Mouse (Mus musculus) spleen, postnatal 4 days (tissue): ENCODE results near the gene Cnbp.

Source experiments
- DNase-seq, 2 experiments: peaks; one replicate each; pipeline ENCODE4 v3.0.0; 2022; ENCODE audit warnings: low spot score in 2 of 2

The Cnbp gene

DNA sequence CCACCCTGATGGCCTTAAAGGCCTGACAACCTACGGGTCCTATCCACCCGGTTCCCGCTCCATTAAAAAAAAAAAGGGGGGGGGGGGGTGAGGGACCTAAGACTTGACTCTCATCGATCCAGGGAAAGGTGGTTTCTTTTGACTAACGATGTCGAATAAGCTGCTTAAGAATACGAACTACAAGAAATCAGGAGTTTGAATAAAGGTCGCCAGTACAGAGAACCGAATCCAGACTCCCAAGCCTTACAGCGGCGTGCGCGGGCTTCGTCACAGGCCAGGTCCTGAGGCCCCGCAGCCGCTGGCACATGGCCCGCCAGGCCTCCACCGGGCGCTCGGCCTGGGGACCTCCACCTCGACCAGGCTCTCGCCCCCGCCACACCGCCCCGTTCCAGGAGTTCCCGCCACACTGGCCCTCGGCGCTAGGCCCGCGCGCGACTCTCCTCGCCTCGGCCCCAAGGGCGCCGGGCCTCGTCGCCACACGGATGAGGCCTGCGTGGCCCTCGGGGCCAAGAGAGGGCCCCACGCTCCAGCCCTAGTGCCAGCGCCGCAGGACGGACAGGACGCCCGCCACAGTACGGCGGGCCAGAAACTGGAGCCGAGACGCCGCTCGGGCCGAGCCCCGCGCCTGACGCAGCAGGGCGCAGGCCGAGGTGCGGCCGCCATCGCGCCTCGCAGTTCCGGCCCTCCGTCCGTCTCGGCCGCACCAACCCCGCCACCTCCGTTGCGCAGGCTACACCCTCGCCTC lies 579 bp downstream of the Cnbp start:
- peak; percentile 52 to 82 for DNase-seq

DNA sequence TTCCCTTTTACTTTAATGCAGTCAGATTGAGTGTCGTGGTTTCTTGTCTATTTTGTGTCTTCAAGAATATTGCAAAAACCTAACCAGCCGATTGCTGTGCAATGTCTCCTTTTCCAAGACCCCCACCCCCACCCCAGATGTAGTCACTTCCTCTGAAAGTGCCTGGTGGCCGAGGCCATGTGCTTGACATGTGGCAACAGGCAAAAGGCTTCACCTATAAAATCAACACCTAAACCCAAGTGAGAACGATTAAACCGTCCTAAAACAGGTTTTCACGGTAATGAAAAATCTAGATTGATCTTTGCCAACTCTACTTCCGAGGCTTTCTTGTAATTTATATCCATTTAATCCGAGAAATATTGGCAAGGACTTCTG lies 1.1 kb downstream of the Cnbp start:
- DNase-seq = no peak

DNA sequence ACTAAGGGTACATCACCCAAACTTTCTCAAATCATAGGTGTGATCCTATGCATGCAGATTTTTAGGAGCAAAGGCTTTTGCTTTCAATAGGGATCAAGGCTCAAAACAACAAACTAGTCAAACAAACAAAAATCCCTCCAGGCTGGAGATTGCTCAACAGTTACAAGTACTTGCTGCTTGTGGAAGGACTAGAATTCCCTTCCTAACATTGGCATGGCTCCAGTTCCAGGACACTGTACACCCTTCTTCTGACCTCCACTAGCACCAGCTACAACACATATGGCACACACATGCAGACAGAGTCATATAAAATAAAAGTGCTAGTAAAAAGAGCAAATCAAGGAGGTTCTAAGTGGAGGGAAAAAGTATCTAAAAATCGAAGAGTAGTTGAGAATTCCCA lies 4.1 kb downstream of the Cnbp start:
- DNase-seq = no peak

DNA sequence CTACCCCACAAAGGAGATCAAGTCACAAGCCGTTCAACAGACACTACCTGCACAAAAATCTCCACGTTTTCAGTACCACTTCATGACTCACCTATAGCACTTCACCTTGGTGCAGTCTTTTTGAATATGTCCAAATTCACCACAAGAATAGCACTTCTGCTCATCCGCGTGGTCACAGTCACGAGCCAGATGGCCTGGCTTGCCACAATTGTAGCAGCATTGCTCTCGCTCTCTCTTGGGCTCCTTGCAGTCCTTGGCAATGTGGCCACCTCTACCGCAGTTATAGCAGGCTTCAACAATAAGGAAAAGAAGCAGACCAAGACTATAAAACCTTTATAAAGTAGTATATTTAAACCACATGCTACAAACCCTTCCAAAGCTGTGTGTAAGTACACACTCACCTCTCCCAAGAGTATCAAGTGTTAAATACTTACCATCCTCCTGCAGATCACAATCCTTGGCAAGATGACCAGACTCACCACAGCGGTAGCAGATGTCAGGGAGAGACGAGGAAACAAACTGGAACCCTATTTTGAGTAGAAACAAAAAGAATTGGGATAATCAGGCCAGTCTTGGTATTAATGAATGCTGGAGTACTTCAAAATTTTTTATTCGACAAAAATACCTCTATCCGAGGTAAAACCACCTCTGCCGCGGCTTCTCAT lies 5.7 kb downstream of the Cnbp start:
- DNase-seq = no peak

DNA sequence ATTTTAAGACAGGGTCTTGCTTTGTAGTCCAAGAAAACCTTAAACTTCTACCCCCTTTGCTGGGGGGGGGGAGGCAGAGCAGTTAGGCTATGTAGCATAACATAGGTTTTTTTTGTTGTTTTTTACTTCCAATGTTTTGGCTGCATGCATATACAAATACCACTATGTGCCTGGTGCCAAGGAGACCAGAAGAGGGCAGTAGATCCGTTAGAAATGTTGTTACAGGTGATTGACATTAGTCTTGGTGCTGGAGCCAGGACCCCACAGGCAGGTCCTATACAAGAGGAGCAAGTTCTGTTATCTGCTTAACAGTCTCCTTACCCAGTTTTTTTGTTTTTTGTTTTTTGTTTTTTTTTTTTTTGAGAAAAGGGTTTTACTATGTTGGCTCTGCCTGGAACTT lies 8.7 kb downstream of the Cnbp start:
- no peak for DNase-seq

DNA sequence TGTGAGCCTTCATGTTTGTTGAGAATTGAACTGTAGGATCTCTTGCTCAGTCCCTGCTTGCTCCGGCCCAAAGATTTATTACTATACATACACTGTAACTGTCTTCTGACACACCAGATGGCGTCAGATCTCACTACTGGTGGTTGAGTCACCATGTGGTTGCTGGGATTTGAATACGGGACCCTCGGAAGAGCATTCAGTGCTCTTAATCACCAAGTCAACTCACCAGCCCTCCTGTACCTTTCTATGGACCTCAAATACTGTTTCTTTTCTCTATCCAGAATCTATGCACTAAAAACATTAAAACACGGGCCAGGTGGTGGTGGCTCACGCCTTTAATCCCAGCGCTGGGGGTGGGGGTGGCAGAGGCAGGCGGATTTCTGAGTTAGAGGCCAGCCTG lies 9.3 kb downstream of the Cnbp start:
- no peak for DNase-seq

DNA sequence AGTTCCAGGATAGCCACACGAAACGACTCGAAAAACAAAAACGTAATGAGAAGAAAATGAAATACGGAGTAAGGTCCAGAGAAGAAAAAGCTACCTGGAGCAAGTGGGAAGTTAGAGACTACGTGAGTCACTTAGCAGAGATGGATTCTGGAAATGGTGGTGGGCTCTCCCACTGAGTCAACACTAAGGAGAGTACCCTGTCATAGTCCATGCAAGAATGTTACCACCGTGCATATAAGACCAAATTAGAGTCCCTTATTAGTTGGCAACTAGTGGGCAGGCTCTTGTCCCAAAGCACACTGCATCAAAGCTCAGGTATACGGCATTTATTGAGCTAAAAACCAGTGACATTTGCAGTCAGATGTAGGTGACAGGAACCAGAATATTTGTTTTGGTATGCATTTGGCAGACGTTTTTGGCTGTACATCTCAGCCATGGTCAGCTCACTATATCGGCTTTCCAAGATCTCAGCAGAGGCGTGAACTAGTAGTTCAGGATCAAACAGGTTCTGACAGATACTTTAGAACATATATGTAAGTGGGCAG lies 11.0 kb downstream of the Cnbp start:
- DNase-seq = no peak

DNA sequence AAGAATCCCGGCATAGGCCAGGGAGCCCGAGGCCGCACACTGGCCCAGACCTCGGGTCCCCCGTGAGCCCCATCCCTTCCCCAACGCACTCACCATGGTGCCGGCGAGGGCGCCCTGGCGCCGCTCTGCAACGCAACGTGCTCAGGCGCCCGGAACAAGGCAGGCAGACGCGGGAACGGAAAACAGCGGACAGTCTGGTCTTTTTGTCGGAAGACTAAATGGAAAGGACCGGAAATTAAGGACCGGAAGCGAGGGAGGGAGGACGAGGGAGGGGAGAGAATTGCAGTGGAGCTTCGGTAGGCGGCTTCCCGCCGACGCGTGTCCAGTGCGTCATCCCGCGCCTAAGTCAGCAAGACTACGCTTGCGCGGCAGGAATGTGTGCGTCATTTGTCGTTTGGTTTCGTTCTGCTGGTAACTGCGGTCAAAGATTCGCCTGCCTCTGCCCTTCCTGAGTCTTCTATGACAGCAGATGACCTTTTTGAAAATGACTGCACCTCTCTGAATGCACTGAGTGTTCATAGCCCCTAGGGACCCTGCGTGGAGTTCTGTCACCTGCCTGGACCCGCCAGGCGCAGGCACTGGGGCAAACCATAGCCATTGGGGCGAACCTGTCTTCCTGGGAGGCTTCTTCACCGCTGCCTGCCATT lies 12.2 kb downstream of the Cnbp start, which contains the start of gene Isy1:
TSS of gene Isy1 (minus strand) at position 248 of the 647 bp plus-strand sequence.
- peak; percentile 90 to 94 for DNase-seq

DNA sequence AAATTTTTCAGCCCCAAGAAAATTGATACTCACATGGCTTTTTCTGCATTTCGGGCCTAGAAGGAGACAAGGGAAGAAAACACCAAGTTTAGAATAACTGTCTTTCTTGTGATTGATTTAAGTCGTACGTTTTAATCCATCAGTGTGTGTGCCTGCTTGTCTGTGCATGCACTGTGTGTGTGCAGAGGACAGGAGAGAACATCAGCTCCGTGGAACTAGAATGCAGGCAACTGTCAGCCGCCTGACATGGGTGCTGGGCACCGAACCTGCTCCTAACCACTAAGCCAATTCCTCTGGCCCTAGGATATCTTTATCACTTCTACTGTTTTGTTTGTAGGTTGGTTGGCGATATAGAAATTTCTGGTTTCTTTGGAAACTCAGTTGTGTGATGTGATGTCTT lies 15.2 kb downstream of the Cnbp start, which contains the start of gene Gm45140:
TSS of gene Gm45140 (minus strand) at position 101 of the 400 bp plus-strand sequence.
- no peak for DNase-seq

DNA sequence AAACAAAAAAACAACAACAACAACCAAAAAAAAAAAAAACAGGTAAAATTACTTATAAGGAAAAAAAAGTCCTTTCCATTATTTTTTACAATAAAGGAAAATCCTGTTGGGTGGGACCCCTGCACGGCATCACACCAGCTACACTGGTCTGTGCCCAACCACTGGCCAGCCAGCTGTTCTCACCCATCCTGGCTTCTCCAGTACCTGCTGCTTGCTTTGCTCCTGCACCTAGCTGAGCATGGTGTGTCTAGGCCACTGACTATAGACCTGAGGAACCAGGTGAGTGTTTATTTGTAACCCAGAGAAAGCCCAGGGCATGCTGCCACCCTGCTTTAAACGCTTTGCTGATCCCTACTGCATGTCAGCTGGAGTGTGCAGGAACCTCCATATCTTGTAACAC lies 30.5 kb downstream of the Cnbp start:
- DNase-seq = no peak

DNA sequence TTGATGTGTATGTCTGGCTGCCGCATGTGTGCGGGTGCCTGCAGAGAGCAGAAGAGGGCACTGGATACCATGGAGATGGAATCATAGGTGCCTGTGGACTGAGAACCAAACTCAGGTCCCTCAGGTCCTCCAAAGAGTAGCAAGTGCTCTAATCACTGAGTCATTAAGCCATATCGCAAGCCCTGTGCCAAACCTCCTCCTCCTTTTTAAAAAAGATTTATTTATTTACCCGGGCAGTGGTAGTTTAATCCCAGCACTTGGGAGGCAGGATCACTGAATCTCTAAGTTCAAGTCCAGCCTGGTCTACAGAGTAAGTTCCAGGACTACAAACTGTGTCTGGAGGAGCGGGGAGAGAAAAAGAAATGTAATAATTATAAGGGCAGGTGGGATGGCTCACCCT lies 36.4 kb downstream of the Cnbp start:
- no peak for DNase-seq

DNA sequence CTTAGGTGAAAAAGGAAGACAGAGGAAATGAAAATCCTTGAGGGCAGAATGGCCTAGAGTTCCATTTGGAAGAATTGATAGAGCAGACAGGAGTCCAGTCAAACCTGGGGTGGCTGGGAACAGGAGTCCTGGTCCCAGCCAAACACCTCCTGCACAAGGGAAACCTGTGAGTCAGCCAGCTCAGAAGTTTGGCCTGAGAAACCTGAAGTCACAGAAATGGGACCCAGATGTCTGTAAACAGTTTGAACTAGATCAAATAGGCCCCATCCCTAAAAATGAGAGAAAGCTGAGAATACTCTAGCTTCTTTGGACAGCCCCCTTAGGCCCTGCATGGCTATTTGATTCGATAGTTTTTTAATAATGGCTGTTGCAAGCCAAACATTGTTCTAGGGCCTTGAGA lies 38.2 kb downstream of the Cnbp start:
- no peak for DNase-seq

DNA sequence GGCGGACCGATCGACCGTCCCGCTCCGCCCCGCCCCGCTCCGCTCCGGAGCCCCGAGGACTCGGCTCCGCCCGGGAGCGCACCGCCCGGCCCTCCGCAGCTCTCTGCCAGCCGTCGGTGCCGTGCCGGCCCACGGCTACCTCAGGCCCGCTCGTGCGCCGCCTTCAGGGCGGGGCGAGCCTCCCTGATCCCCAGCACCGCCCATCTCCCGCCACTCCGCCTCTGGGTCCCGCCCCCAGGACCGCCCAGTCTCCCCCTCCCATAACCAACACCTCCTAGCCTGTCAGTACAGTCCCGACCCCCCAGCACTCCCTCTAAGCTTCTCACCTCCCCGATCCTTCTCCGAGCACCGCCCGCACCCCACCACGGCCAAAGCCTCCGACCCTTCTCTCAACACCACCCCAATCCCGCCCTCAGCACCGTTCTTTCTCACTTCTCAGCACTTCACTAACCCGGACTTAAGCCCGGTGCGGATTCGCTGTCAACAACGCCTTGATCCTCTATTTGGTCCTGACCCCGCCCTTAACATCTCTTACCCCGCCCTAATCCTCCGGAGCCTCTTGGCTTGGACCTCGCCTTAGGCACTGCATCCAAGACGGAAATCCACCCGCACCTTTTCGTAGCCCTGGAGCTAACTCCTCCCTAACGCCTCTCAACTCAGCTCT lies 39.1 kb downstream of the Cnbp start, which contains the start of gene Rab43:
TSS of gene Rab43 (minus strand) at position 490 of the 664 bp plus-strand sequence.
- peak; percentile 96 for DNase-seq

DNA sequence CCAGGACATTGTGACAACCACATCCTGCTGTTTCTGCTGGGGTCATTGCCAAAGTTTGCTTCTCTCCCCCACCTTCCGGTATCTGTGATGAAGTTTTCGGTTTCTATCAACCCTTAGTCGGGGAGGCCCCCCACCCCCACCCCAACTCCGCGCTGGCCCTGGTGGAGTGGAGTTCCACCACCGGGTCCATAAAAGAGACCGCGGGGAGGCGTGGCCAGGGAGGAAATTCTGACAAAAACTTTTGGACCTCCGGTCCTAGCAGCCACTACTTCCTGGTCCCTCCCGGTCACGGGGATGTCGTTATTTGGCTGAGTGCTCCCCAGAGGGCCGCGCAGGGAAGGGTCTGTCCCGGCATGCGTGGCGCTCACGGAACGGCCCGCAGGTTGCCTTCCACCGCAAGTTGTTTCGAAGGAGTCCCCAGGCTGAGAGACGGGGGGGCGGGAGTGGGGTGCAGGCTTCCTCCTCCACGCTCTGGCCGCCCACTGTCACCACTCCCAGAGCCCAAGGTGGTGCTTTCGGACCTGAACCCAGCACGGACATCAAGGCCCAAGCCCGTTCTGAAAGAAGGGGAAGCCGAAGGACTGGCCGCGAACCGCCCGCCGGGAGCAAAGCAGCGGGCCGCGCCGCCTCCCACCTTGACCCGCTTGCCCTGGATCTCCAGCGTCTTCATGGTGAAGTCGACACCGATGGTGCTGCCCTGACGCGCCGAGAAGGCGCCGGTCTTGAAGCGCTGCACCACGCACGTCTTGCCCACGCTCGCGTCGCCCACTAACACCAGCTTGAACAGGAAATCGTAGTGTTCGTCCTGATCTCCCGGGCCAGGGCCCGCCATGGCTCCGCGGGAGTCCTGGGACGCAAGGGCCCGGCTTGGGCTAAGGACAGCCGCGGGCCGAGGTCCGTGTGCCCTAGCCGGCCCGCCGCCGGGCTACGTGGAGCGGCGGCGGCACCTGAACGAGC lies 39.9 kb downstream of the Cnbp start:
- DNase-seq = peak; percentile 73 to 84

DNA sequence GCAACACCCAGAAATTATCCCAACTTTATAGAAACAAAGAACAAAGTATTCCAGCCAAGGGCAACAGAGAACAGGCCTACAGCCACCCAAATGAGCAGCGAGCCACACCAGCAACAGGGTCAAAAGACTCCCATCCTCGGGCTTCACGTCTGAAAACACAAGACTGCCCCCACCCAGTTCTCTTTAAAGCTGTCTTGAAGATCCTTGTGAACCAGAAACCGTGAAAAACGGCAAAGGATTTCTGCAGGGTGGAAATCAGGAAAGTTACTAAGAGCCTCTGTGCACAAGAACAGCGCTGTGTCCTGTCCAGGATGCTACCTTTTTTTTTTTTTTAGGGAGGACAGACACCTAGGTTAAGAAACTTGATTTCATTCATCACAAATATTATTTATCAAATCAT lies 40.6 kb downstream of the Cnbp start:
- peak in 1 of 2 experiments; percentile 64 for DNase-seq

DNA sequence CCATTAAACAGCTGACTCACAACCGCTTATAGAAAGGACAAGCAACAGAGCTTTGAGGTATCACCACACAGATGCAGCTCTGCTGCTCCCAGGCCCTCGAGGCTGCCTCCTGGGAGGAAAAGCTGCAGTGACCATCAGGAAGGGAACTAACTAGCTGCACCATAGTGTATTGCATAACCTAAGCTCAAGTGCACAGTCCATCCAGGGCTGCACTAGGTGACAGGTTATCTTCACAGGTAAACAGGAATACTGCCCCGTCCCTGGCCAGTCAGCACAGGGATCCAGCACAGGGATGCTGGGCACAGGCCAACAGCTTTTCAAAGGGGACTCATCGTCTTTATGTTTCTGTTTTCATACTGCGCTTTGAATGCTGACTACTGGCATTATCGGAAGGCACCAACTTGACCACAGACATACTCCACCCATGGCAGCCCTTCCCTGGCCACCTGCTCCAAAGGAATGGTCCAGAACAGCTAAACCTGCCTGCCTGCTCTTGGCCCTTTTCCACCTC lies 41.2 kb downstream of the Cnbp start:
- peak; percentile 61 to 74 for DNase-seq

DNA sequence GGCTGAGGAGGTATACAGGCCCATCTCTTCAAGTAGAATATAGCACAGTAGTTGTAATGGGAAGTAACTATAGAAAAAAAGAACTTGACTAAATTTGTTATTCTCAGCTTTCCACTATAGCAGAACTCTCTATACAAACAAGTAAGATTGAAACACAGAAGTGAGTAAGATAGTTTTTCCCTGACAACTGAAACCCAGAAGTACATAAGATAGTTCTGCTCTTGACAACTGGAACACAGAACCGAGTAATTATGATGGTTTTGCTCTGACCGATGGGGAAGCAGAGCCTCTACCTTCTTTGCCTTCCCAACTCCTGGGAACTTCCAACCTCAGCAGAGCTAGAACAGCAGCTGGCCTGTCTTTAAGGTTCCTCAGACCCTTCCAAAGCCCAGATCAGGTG lies 41.8 kb downstream of the Cnbp start:
- no peak for DNase-seq

DNA sequence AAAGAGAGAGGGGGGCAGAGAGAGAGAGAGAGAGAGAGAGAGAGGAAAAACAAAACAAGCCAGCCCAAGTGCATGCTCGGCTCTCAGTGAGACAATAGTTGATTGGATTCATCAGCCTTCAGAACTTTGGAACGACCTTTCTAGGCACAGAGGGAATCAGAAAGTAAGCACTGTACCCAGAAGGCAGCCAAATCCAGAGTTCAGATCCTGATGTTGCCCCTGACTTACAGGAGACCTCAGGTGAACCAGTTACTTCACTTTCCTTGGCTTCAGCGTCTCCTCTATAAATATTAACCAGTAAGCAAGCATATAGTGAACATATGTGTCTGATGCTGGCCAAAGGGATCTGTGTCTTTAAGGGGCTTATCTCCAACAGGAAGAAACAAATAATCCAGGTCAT lies 42.4 kb downstream of the Cnbp start:
- DNase-seq = peak in 1 of 2 experiments; percentile 61

DNA sequence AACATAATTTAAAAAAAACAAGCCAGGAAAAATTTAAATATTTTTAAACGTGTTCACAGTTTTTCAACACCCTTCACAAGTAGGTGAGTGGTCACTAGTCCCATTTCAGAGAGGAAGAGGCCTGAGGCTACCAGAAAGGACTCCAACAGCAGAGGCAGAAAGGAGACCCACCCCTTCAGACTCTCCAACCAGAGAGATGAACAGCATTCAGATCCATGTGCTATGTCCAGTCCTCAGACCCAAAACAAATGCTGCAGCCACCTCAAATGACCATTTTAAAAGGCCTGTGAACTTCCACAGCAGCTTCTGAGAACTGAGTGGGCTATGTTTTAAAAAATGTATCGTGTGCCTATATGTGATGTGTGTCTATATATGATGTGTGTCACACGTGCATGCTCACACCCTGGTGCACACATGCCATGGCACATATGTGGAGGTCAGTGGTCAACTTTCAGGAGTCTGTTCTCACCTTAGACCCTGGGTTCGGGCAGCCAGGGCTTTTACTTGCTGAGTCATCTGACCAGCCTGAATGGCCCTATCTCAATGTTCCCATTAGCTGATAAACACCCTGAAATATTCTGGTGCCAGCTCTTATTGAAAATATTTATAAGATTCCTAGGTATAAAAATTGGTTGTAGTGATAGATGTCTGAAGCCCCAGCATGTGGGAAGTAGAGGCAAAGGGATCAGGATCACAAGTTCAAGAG lies 43.0 kb downstream of the Cnbp start:
- peak in 1 of 2 experiments; percentile 62 for DNase-seq

DNA sequence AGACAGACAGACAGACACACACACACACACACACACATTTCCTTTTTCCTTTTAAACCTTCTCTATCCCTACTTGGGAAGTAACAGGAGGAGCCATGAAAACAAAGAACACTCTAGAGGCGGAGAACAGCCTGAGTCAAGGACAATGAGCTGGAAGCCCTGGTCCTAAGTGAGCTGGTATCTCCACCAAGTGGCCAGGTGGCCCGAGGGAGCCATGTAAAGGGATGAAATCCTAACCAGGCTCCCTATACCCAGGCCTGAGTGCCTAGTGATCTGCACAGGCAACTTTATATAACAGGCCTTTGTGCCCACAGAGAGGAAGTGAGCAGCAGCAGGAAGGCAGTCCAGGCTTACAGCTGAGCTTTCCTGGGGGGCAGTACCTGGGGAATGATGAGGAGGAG lies 44.0 kb downstream of the Cnbp start:
- peak in 1 of 2 experiments; percentile 60 for DNase-seq
